Mouse (Mus musculus) liver, adult 2 months (tissue): ENCODE measurements at regions not wholly inside any gene's neighbourhood (a gene's known extent, or its start where the extent isn't known, plus 50 kb on each side); places are given as distances from the start of the nearest gene placed in this dataset.

ENCODE experiments used
- CTCF ChIP-seq: fragments of 200-500 bp; IDR thresholded peaks from 2 replicates; pipeline ENCODE4 v1.5.1; 2011; ENCODE audit warnings: low read depth, low read length, control low read depth
- POLR2A ChIP-seq: fragments of 200-500 bp; IDR thresholded peaks from 2 replicates; pipeline ENCODE4 v1.6.1; 2011; ENCODE audit warnings: low read length, control low read depth; ENCODE audit not compliant: insufficient read depth; ENCODE audit errors: extremely low read depth

- TF ChIP-seq POLR2A (no peak), CTCF (no peak)
These were observed 52.3 kb upstream of the Atrnl1 start for GRCm38 (mm10) chr19:57558420-57558967.
